Mouse (Mus musculus) intestine, embryonic 15.5 days (tissue): ENCODE measurements around the gene 1700012B07Rik. TPM values are rescaled to one million over a fixed set of nuclear protein-coding genes. Genes with fewer than 3 reads are reported as not detected.
A peak's percentile ranks its signal among the peaks of the same experiment; 100 is the strongest.

ENCODE experiments used
- ATAC-seq: fragments of 200-750 bp; cut with Nextera tagmentation; 2 replicates; pipeline ENCODE4 v1.8.0; 2017; ENCODE audit warnings: moderate TSS enrichment, moderate library complexity
- H3K27ac ChIP-seq: fragments of 300-500 bp; sonication (generic); 2 replicates; pipeline ENCODE4 v1.5.1; 2015; ENCODE audit warnings: mild to moderate bottlenecking, inconsistent platforms
- H3K27me3 ChIP-seq: fragments of 300-500 bp; sonication (generic); replicated peaks from 2 replicates; pipeline ENCODE4 v1.6.1; 2015; ENCODE audit warnings: inconsistent platforms
- H3K36me3 ChIP-seq: fragments of 300-500 bp; sonication (generic); 2 replicates; pipeline ENCODE4 v1.6.1; 2015; ENCODE audit warnings: inconsistent platforms
- H3K4me1 ChIP-seq: fragments of 300-500 bp; sonication (generic); replicated peaks from 2 replicates; pipeline ENCODE4 v1.6.1; 2015; ENCODE audit warnings: inconsistent platforms
- H3K4me2 ChIP-seq: fragments of 300-500 bp; sonication (generic); replicated peaks from 2 replicates; pipeline ENCODE4 v1.6.1; 2015; ENCODE audit warnings: mild to moderate bottlenecking, inconsistent platforms
- H3K4me3 ChIP-seq: fragments of 300-500 bp; sonication (generic); replicated peaks from 2 replicates; pipeline ENCODE4 v1.5.1; 2015; ENCODE audit warnings: inconsistent platforms
- H3K9ac ChIP-seq: fragments of 300-500 bp; sonication (generic); 2 replicates; pipeline ENCODE4 v1.6.1; 2015; ENCODE audit warnings: inconsistent platforms
- H3K9me3 ChIP-seq: fragments of 300-500 bp; sonication (generic); 2 replicates; pipeline ENCODE4 v1.6.1; 2016; ENCODE audit warnings: inconsistent platforms
- WGBS: fragments of 180-500 bp; shearing (Covaris S2); methylation state at CpG from one replicate; pipeline ENCODE4 v1.1.7; 2015; 5-methylcytosine and 5-hydroxymethylcytosine counted together
- polyA plus RNA-seq: library from polyadenylated mRNA; unstranded; fragments of >200 nt; fragmentation: Nextera tagmentation; extraction: Ambion mirVana; gene quantifications from 2 replicates; pipeline ENCODE4 v1.2.1, GENCODE M21; 2015

1700012B07Rik gene
- polyA plus RNA-seq, 1 experiment from 2014 or later, result not detected

- Histone ChIP-seq H3K36me3 (no peaks in the 10 kb centered on the region), H3K9me3 (peaks cover 3% of the 10 kb centered on the region; the same call in 1 of the 2 replicates), H3K9ac (no peak overlapping the region), H3K4me3 (no peak overlapping the region), H3K27me3 (no peaks in the 10 kb centered on the region), H3K27ac (no peak overlapping the region), H3K4me2 (no peak overlapping the region), H3K4me1 (0 out of 2 replicates have a peak, but pooled peaks cover 4% of the 10 kb centered on the region)
- whole genome bisulfite sequencing, result 87% methylated on average over 7 of the region's 7 CpGs
- no peak for ATAC-seq
Observed at GRCm38 (mm10) chr11:109863951-109864350, 36.1 kb upstream of the 1700012B07Rik start.

DNA sequence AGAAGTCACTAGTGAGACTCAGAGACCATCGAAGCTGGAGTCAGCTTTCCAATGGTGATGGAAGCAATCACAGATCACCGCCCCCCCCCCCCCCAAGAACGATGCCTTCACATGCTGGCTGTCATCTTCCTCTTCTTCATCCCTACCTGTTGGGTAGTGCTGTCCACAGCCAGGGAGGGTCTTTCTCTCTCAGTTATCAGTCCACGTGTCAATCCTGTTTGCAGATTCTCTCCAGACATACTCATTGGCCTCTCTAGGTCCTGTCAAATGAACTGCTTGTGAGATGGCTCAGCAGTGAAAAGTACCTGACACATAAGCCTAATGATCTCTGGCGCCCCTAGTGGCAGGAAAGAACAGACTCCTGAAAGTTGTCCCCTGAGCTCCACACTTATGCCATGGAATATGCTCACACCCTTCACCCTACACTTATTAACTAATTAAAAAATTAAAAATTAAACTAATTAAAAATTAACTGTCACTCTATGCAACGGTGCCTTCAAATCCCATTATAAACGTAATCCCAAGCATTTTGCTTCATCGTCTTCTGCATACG, 35.4 kb upstream of the 1700012B07Rik start:
- H3K27ac ChIP-seq, result no peak overlapping the region
- no peak for ATAC-seq
- H3K4me1 ChIP-seq, result 0 out of 2 replicates have a peak, but pooled peaks cover 4% of the 10 kb centered on the region
- WGBS, result 70% methylated on average over 9 of the region's 9 CpGs
- no peaks in the 10 kb centered on the region for H3K27me3 ChIP-seq
- no peak overlapping the region for H3K4me2 ChIP-seq
- H3K4me3 ChIP-seq, result no peak overlapping the region
- no peaks in the 10 kb centered on the region for H3K36me3 ChIP-seq
- H3K9me3 ChIP-seq, result peaks cover 3% of the 10 kb centered on the region; the same call in 1 of the 2 replicates
- H3K9ac ChIP-seq, result no peak overlapping the region

GRCm38 (mm10) chr11:109860508-109860907, 32.7 kb upstream of the 1700012B07Rik start:
- Histone ChIP-seq H3K4me1 (0 out of 2 replicates have a peak, but pooled peaks cover 4% of the 10 kb centered on the region), H3K4me3 (0 out of 2 replicates have a peak overlapping the region, but pooled peaks have one; percentile 6), H3K9me3 (peaks cover 3% of the 10 kb centered on the region; the same call in 1 of the 2 replicates), H3K27ac (no peak overlapping the region), H3K9ac (0 out of 2 replicates have a peak overlapping the region, but pooled peaks have one; percentile 9), H3K27me3 (no peaks in the 10 kb centered on the region), H3K4me2 (peak overlapping the region; percentile 45), H3K36me3 (no peaks in the 10 kb centered on the region)
- ATAC-seq, result peak; percentile 65
- 11% methylated on average over 10 of the region's 10 CpGs for WGBS

DNA sequence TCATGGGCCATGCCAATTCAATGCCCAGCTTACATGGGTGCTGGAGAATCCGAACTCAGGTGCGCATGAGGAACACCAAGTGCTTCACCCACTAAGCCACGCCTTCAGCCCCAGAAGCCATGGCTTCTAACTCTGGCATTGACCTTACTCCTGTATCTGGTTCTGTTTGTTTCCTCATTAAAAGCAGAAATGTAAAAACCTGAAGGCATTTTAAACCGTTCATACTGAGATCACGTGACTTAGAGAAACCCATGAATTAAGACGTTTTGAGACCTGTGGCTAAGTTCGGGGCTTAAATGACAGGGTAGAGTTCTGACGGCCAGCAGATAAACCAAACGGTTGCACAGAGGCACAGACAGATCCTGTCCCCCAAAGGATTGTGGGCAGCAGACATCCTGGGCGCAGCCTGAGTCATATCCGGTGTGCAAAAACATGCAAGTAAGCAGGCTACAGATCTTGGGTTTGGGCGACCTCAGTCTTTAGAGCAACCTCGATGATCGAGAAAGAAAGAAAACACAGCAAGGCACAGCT, 32.2 kb upstream of the 1700012B07Rik start:
- H3K9ac ChIP-seq, result 0 out of 2 replicates have a peak overlapping the region, but pooled peaks have one; percentile 9
- H3K36me3 ChIP-seq, result no peaks in the 10 kb centered on the region
- 59% methylated on average over 14 of the region's 14 CpGs for WGBS
- H3K4me2 ChIP-seq, result peak overlapping the region; percentile 45
- peaks cover 3% of the 10 kb centered on the region; the same call in 1 of the 2 replicates for H3K9me3 ChIP-seq
- peak; percentile 55 for ATAC-seq
- no peaks in the 10 kb centered on the region for H3K27me3 ChIP-seq
- 0 out of 2 replicates have a peak, but pooled peaks cover 4% of the 10 kb centered on the region for H3K4me1 ChIP-seq
- H3K4me3 ChIP-seq, result 0 out of 2 replicates have a peak overlapping the region, but pooled peaks have one; percentile 6
- H3K27ac ChIP-seq, result no peak overlapping the region

- no peaks in the 10 kb centered on the region for H3K27me3 ChIP-seq
- WGBS, result 92% methylated on average over 4 of the region's 4 CpGs
- no peak overlapping the region for H3K4me2 ChIP-seq
- 0 out of 2 replicates have a peak, but pooled peaks cover 4% of the 10 kb centered on the region for H3K4me1 ChIP-seq
- H3K9me3 ChIP-seq, result peaks cover 3% of the 10 kb centered on the region; the same call in 1 of the 2 replicates
- H3K36me3 ChIP-seq, result no peaks in the 10 kb centered on the region
- no peak for ATAC-seq
- H3K9ac ChIP-seq, result no peak overlapping the region
- no peak overlapping the region for H3K27ac ChIP-seq
- H3K4me3 ChIP-seq, result no peak overlapping the region
Observed at GRCm38 (mm10) chr11:109859441-109859840, 31.6 kb upstream of the 1700012B07Rik start.

DNA sequence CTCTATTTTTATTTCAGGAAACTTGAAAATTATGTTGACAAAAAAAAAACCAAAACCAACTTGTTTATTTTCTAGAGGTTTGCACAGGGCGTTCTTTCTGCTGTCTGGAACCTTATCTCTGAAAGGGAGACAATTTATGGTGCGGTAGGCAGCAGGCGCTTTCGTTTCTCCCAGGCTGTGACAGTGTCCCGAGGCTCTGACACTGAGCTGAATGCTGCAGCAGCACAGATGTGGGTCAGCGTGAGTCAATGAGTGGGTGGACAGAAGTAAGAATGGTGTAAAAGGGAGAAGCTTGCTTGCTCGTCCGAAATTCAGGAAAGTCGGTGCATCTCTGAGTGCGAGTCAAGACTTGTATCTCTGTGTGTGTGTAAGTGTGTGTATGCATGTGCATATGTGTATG, 29.2 kb upstream of the 1700012B07Rik start:
- no peaks in the 10 kb centered on the region for H3K27me3 ChIP-seq
- H3K27ac ChIP-seq, result no peak overlapping the region
- WGBS, result 59% methylated on average over 10 of the region's 10 CpGs
- H3K4me1 ChIP-seq, result 0 out of 2 replicates have a peak, but pooled peaks cover 4% of the 10 kb centered on the region
- no peak overlapping the region for H3K4me3 ChIP-seq
- H3K4me2 ChIP-seq, result no peak overlapping the region
- no peaks in the 10 kb centered on the region for H3K36me3 ChIP-seq
- ATAC-seq, result no peak
- no peak overlapping the region for H3K9ac ChIP-seq
- H3K9me3 ChIP-seq, result no peaks in the 10 kb centered on the region

- Histone ChIP-seq H3K36me3 (no peaks in the 10 kb centered on the region), H3K27me3 (no peaks in the 10 kb centered on the region), H3K4me1 (no peaks in the 10 kb centered on the region), H3K9me3 (no peaks in the 10 kb centered on the region), H3K9ac (no peak overlapping the region), H3K4me3 (no peak overlapping the region), H3K4me2 (no peak overlapping the region), H3K27ac (no peak overlapping the region)
- ATAC-seq, result no peak
- WGBS, result 84% methylated on average over 8 of the region's 8 CpGs
Observed at GRCm38 (mm10) chr11:109854056-109854455, 26.2 kb upstream of the 1700012B07Rik start.

GRCm38 (mm10) chr11:109853228-109853966, 25.6 kb upstream of the 1700012B07Rik start:
- no peaks in the 10 kb centered on the region for H3K9me3 ChIP-seq
- H3K36me3 ChIP-seq, result no peaks in the 10 kb centered on the region
- no peak for ATAC-seq
- no peaks in the 10 kb centered on the region for H3K27me3 ChIP-seq
- H3K9ac ChIP-seq, result no peak overlapping the region
- H3K27ac ChIP-seq, result no peak overlapping the region
- 65% methylated on average over 17 of the region's 17 CpGs for WGBS
- H3K4me1 ChIP-seq, result no peaks in the 10 kb centered on the region
- H3K4me3 ChIP-seq, result no peak overlapping the region
- no peak overlapping the region for H3K4me2 ChIP-seq

DNA sequence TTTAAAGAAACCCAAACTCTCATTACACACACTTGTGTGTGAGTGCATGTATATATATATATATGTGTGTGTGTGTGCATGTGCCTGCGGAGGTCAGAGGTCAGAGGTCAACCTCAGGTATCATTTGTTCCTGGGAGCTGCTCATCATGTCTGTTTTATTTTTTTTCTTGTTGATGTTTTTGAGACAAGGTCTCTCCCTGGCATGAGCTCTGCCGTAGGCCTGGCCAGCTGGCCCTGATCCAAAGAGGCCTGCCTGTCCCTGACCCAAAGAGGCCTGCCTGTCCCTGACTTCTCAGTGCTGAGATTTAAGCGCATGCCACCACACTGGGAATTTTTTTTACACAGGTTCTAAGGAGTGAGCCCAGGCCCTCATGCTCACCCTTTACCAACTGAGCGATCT, 24.1 kb upstream of the 1700012B07Rik start:
- Histone ChIP-seq H3K4me1 (no peaks in the 10 kb centered on the region), H3K36me3 (no peaks in the 10 kb centered on the region), H3K27me3 (no peaks in the 10 kb centered on the region), H3K4me3 (no peak overlapping the region), H3K27ac (no peak overlapping the region), H3K4me2 (no peak overlapping the region), H3K9me3 (no peaks in the 10 kb centered on the region), H3K9ac (no peak overlapping the region)
- WGBS, result 82% methylated on average over 4 of the region's 4 CpGs
- ATAC-seq, result no peak

- WGBS, result 60% methylated on average over 7 of the region's 7 CpGs
- Histone ChIP-seq H3K36me3 (no peaks in the 10 kb centered on the region), H3K4me2 (no peak overlapping the region), H3K9ac (no peak overlapping the region), H3K4me1 (peaks cover 2% of the 10 kb centered on the region; the same call in 1 of the 2 replicates), H3K4me3 (no peak overlapping the region), H3K9me3 (no peaks in the 10 kb centered on the region), H3K27ac (no peak overlapping the region), H3K27me3 (no peaks in the 10 kb centered on the region)
- no peak for ATAC-seq
Observed at GRCm38 (mm10) chr11:109846343-109846742, 18.5 kb upstream of the 1700012B07Rik start.

- Histone ChIP-seq H3K4me1 (peaks cover 2% of the 10 kb centered on the region; the same call in 1 of the 2 replicates), H3K4me2 (no peak overlapping the region), H3K27me3 (no peaks in the 10 kb centered on the region), H3K4me3 (no peak overlapping the region), H3K27ac (no peak overlapping the region), H3K9ac (no peak overlapping the region), H3K36me3 (no peaks in the 10 kb centered on the region), H3K9me3 (no peaks in the 10 kb centered on the region)
- ATAC-seq, result no peak
- 56% methylated on average over 4 of the region's 4 CpGs for WGBS
Observed at GRCm38 (mm10) chr11:109845601-109846000, 17.8 kb upstream of the 1700012B07Rik start.

DNA sequence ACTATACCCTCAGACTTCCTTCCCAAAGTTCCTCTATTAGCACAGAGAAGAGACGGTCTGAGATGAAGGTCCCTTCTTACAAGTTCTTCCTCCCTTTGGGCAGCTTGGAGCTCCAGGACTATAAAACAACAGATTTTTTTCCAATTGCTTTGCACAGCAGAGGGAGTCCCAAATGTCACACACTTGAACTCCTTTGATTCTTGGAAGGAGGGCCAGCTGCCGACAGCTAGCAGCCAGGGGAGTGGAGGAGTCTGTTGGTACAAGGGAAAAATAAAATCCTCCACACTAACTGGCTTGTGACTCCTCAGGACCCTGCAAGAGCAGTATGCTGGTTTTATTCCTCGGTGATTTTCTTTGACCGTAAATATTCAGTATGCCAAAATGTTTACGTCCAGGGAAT, 16.6 kb upstream of the 1700012B07Rik start:
- Histone ChIP-seq H3K9ac (no peak overlapping the region), H3K4me2 (no peak overlapping the region), H3K36me3 (no peaks in the 10 kb centered on the region), H3K27me3 (no peaks in the 10 kb centered on the region), H3K4me1 (peaks cover 2% of the 10 kb centered on the region; the same call in 1 of the 2 replicates), H3K4me3 (no peak overlapping the region), H3K27ac (no peak overlapping the region), H3K9me3 (no peaks in the 10 kb centered on the region)
- no peak for ATAC-seq
- WGBS, result 59% methylated on average over 5 of the region's 5 CpGs
